Mouse (Mus musculus) forebrain, embryonic 11.5 days (tissue): ENCODE results near the gene Elp1. TPM values are rescaled to one million over a fixed set of nuclear protein-coding genes. Genes with fewer than 3 reads are reported as not detected.

Source experiments
- ATAC-seq: fragments of 200-750 bp; cut with Nextera tagmentation; replicated peaks from 2 replicates; pipeline ENCODE4 v1.8.0; 2017; ENCODE audit warnings: moderate TSS enrichment; ENCODE audit not compliant: low FRiP score
- DNase-seq: peaks from one replicate; pipeline ENCODE4 v3.0.0-alpha.2; 2017; ENCODE audit warnings: low spot score
- H3K27ac ChIP-seq: fragments of 300-500 bp; sonication (generic); 2 replicates; pipeline ENCODE4 v1.5.1; 2014; ENCODE audit warnings: low read depth, low read length
- H3K27me3 ChIP-seq: fragments of 300-500 bp; sonication (generic); 2 replicates; pipeline ENCODE4 v1.6.1; 2014; ENCODE audit warnings: mild to moderate bottlenecking, low read length, mixed read lengths; ENCODE audit not compliant: control insufficient read depth, insufficient read depth
- H3K36me3 ChIP-seq: fragments of 300-500 bp; sonication (generic); 2 replicates; pipeline ENCODE4 v1.6.1; 2014; ENCODE audit warnings: mild to moderate bottlenecking, low read length, moderate library complexity, mixed read lengths; ENCODE audit not compliant: control insufficient read depth, insufficient read depth
- H3K4me1 ChIP-seq: fragments of 300-500 bp; sonication (generic); replicated peaks from 2 replicates; pipeline ENCODE4 v1.6.1; 2014; ENCODE audit warnings: low read length, mixed read lengths; ENCODE audit not compliant: control insufficient read depth, insufficient read depth
- H3K4me2 ChIP-seq: fragments of 300-500 bp; sonication (generic); 2 replicates; pipeline ENCODE4 v1.6.1; 2014; ENCODE audit warnings: low read depth, mild to moderate bottlenecking, low read length, moderate library complexity, mixed read lengths; ENCODE audit not compliant: severe bottlenecking
- H3K4me3 ChIP-seq: fragments of 300-500 bp; sonication (generic); 2 replicates; pipeline ENCODE4 v1.5.1; 2014; ENCODE audit warnings: low read depth, low read length
- H3K9ac ChIP-seq: fragments of 300-500 bp; sonication (generic); 2 replicates; pipeline ENCODE4 v1.6.1; 2014; ENCODE audit warnings: low read length
- H3K9me3 ChIP-seq: fragments of 300-500 bp; sonication (generic); 2 replicates; pipeline ENCODE4 v1.6.1; 2016; ENCODE audit warnings: low read length, mixed read lengths; ENCODE audit not compliant: control insufficient read depth
- WGBS: fragments of 180-500 bp; shearing (Covaris S2); extraction: QIAGEN DNeasy Blood & Tissue Kit; methylation state at CpG from one replicate; pipeline ENCODE4 v1.1.7; 2014; 5-methylcytosine and 5-hydroxymethylcytosine counted together
- polyA plus RNA-seq: library from polyadenylated mRNA; unstranded; fragments of >200 nt; fragmentation: Nextera tagmentation; extraction: Ambion mirVana; gene quantifications from 2 replicates; pipeline ENCODE4 v1.2.1, GENCODE M21; 2014

The Elp1 gene
- polyA plus RNA-seq, 1 experiment from 2014 or later = 111 TPM

- no peaks in the 10 kb centered on the region for H3K9me3 ChIP-seq
- H3K4me1 ChIP-seq = no peaks in the 10 kb centered on the region
- H3K27me3 ChIP-seq = no peaks in the 10 kb centered on the region
- no peaks in the 10 kb centered on the region; the same call in 1 of the 2 replicates for H3K36me3 ChIP-seq
- no peak overlapping the region for H3K9ac ChIP-seq
- no peak for ATAC-seq
- H3K4me3 ChIP-seq = no peak overlapping the region
- no peak overlapping the region for H3K4me2 ChIP-seq
- no peak overlapping the region for H3K27ac ChIP-seq
- no peak for DNase-seq
- WGBS = 92% methylated on average over 4 of the region's 4 CpGs
These were observed 10.0 kb upstream of the Elp1 start for GRCm38 (mm10) chr4:56812096-56812495.

- Histone ChIP-seq H3K36me3 (no peaks in the 10 kb centered on the region; the same call in 1 of the 2 replicates), H3K27ac (no peak overlapping the region), H3K4me2 (no peak overlapping the region), H3K4me1 (no peaks in the 10 kb centered on the region), H3K27me3 (no peaks in the 10 kb centered on the region), H3K9me3 (no peaks in the 10 kb centered on the region), H3K9ac (no peak overlapping the region), H3K4me3 (no peak overlapping the region)
- DNase-seq = no peak
- no peak for ATAC-seq
- 66% methylated on average over 3 of the region's 3 CpGs for WGBS
These were observed 9.5 kb upstream of the Elp1 start for GRCm38 (mm10) chr4:56811642-56812041.

DNA sequence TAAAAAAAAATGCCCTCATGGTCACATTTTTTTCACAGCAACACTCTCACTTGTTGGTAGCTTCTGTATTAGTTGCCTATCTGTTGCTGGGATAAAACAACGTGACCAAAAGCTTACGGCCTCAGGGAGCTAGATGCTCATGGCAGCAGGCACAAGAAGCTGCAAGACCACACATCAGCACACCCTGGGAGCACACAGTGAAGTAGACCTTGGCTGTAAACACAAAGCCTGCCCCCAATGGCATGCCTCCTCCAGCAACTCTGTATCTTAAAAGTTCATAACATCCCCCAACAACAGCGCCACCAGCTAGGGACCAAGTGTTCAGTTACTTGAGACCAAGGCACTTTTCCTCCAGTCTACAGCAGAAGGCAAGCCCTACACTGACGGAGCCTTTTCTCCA, 6.9 kb upstream of the Elp1 start:
- H3K27me3 ChIP-seq = no peaks in the 10 kb centered on the region
- WGBS = 79% methylated on average over 4 of the region's 4 CpGs
- H3K4me2 ChIP-seq = no peak overlapping the region
- H3K9me3 ChIP-seq = no peaks in the 10 kb centered on the region
- no peaks in the 10 kb centered on the region; the same call in 1 of the 2 replicates for H3K36me3 ChIP-seq
- no peak overlapping the region for H3K4me3 ChIP-seq
- ATAC-seq (no peak), DNase-seq (no peak)
- H3K9ac ChIP-seq = no peak overlapping the region
- H3K27ac ChIP-seq = no peak overlapping the region
- H3K4me1 ChIP-seq = no peaks in the 10 kb centered on the region

- H3K4me1 ChIP-seq = peaks cover 2% of the 10 kb centered on the region; the same call in 1 of the 2 replicates
- 2% methylated on average over 25 of the region's 25 CpGs for WGBS
- H3K4me3 ChIP-seq = peak overlapping the region; percentile 90
- DNase-seq (no peak), ATAC-seq (peak; percentile 29; the same call in 1 of the 2 replicates)
- H3K9ac ChIP-seq = peak overlapping the region; percentile 82
- no peaks in the 10 kb centered on the region for H3K27me3 ChIP-seq
- H3K9me3 ChIP-seq = no peaks in the 10 kb centered on the region
- no peaks in the 10 kb centered on the region; the same call in 1 of the 2 replicates for H3K36me3 ChIP-seq
- peak overlapping the region; percentile 57 for H3K27ac ChIP-seq
- peak overlapping the region; percentile 62 for H3K4me2 ChIP-seq
These were observed 579 bp upstream of the Elp1 start for GRCm38 (mm10) chr4:56802669-56803150.

DNA sequence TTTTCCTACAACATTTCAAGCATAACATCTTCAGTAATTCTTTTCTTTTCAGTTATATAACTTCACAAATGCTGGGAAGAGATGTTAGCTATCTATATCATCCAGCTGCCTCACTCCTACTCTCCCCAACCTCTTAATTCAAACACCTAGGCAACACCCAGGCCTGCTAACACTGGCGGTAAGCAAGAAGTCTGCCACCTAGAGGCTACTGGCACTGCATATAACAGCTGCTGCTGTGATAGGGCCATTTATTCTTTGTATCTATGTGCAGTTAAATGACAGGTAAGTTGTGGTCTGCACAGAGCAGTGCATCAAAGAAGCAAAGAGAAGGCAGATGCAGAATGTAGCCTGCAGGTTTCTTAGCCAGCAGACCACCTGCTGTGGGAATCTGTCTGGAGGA, 10.8 kb downstream of the Elp1 start:
- no peaks in the 10 kb centered on the region for H3K9me3 ChIP-seq
- no peak overlapping the region for H3K4me2 ChIP-seq
- no peaks in the 10 kb centered on the region for H3K27me3 ChIP-seq
- H3K9ac ChIP-seq = no peak overlapping the region
- 60% methylated on average over 1 of the region's 1 CpGs for WGBS
- no peak for ATAC-seq
- H3K4me1 ChIP-seq = no peaks in the 10 kb centered on the region
- H3K4me3 ChIP-seq = no peak overlapping the region
- no peak overlapping the region for H3K27ac ChIP-seq
- no peak for DNase-seq
- H3K36me3 ChIP-seq = peaks cover 14% of the 10 kb centered on the region; the same call in 1 of the 2 replicates

DNA sequence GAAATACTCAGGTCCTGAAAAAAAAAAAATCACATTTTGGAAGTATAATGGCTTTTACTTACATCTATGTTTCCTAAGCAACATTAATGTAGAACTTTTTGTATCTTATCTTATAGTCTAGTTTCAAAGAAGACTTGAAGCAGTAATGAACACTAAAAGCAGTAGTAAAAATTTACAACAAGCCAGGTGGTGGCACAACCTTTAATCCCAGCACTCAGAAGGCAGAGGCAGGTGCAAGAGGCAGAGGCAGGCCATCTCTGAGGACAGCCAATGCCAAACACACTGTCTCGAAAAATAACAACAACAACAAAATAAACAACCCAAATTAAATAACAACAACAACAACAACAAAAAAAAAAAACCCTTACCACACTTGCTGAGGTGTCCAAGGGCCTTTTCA, 31.1 kb downstream of the Elp1 start:
- H3K9ac ChIP-seq = no peak overlapping the region
- 83% methylated on average over 1 of the region's 1 CpGs for WGBS
- ATAC-seq (no peak), DNase-seq (no peak)
- H3K4me3 ChIP-seq = no peak overlapping the region
- no peaks in the 10 kb centered on the region for H3K9me3 ChIP-seq
- no peak overlapping the region for H3K27ac ChIP-seq
- H3K4me1 ChIP-seq = no peaks in the 10 kb centered on the region
- H3K27me3 ChIP-seq = no peaks in the 10 kb centered on the region
- H3K4me2 ChIP-seq = no peak overlapping the region
- H3K36me3 ChIP-seq = peaks cover 40% of the 10 kb centered on the region

- ATAC-seq = no peak
- H3K4me1 ChIP-seq = no peaks in the 10 kb centered on the region
- no peak overlapping the region for H3K27ac ChIP-seq
- no peaks in the 10 kb centered on the region for H3K27me3 ChIP-seq
- H3K36me3 ChIP-seq = peaks cover 46% of the 10 kb centered on the region
- no peak overlapping the region for H3K4me3 ChIP-seq
- 92% methylated on average over 7 of the region's 7 CpGs for WGBS
- H3K9me3 ChIP-seq = no peaks in the 10 kb centered on the region
- no peak overlapping the region for H3K9ac ChIP-seq
- no peak overlapping the region for H3K4me2 ChIP-seq
- no peak for DNase-seq
These were observed 33.2 kb downstream of the Elp1 start for GRCm38 (mm10) chr4:56768913-56769312.

- Histone ChIP-seq H3K27me3 (no peaks in the 10 kb centered on the region), H3K9me3 (no peaks in the 10 kb centered on the region), H3K9ac (no peak overlapping the region), H3K4me1 (no peaks in the 10 kb centered on the region), H3K4me3 (no peak overlapping the region), H3K4me2 (no peak overlapping the region), H3K36me3 (peaks cover 37% of the 10 kb centered on the region), H3K27ac (no peak overlapping the region)
- DNase-seq = no peak
- WGBS = 81% methylated on average over 5 of the region's 5 CpGs
- no peak for ATAC-seq
These were observed 34.3 kb downstream of the Elp1 start for GRCm38 (mm10) chr4:56767861-56768284.

GRCm38 (mm10) chr4:56757693-56758092, 44.4 kb downstream of the Elp1 start:
- WGBS = 96% methylated on average over 1 of the region's 1 CpGs
- Histone ChIP-seq H3K9ac (no peak overlapping the region), H3K4me2 (no peak overlapping the region), H3K4me1 (no peaks in the 10 kb centered on the region), H3K27ac (no peak overlapping the region), H3K4me3 (no peak overlapping the region), H3K27me3 (no peaks in the 10 kb centered on the region), H3K9me3 (no peaks in the 10 kb centered on the region), H3K36me3 (peaks cover 4% of the 10 kb centered on the region; the same call in 1 of the 2 replicates)
- DNase-seq (no peak), ATAC-seq (no peak)
